Mouse (Mus musculus) urinary bladder, postnatal 36 days (tissue): ENCODE data around the gene Srp68.
A peak's percentile ranks its signal among the peaks of the same experiment; 100 is the strongest.
"Not testable (repeated sequence)": the region's sequence is repeated elsewhere in the genome, so short reads cannot be mapped to it uniquely, and the experiment has no call there.

ENCODE experiments used
- DNase-seq, 2 experiments: peaks; one replicate each; pipeline ENCODE4 v3.0.0; 2022; ENCODE audit warnings: low spot score in 2 of 2, mixed read lengths in 1 of 2

Gene Srp68

GRCm38 (mm10) chr11:116282912-116283521, 9.0 kb upstream of the Srp68 start:
- DNase-seq: no peak

- DNase-seq: no peak
Measured at GRCm38 (mm10) chr11:116282089-116282488, 8.1 kb upstream of the Srp68 start.

GRCm38 (mm10) chr11:116281671-116282070, 7.7 kb upstream of the Srp68 start:
- no peak for DNase-seq

- no peak for DNase-seq
Measured at GRCm38 (mm10) chr11:116280751-116281663, 7.0 kb upstream of the Srp68 start, which contains the start of gene Galr2. Gene Galr2 (plus strand): TSS chr11:116280939.

DNA sequence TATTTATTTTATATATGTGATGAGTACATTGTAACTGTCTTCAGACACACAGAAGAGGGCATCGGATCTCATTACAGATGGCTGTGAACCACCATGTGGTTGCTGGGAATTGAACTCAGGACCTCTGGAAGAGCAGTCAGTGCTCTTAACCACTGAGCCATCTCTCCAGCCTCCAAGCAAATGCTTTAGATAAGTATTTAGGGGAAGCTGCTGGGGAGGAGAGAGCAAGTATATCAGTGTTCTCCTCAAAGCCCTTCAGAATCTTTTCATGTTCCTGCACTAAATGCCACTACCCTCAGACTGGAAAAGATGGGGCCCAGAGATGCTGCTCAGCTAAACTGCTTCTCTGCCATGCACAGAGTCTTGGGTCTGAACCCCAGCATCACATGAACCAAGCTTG, 3.2 kb upstream of the Srp68 start:
- DNase-seq: not testable (repeated sequence)

DNA sequence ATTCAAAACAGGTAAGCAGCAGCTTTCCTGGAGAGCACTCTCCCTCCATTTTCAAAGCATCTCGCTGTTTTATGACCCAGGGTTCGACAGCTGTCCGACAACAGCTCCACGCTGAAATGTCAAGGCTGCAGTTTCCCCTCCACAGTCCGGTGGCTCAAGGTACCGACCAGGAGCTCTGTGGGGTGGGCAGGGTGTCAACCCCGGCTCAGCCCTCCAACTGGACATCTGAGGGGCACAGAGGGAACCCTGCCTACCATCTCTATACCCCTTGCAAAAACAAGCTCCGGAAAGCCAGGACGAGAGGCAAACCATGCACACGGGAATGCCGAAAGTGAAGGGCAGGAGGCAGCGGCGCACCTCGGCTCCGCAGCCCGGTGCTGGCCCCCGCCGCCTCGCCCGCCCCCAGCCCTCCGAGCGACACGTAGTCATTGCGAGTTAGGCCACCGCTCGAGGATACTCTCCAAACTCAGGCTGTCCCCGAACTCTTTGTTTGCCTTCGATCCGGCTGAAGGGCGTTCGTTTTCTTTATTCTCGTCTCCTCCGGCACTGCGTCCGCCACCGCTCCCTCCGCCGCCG, 460 bp downstream of the Srp68 start:
- no peak for DNase-seq

GRCm38 (mm10) chr11:116272589-116273468, 1.2 kb downstream of the Srp68 start:
- no peak for DNase-seq

DNA sequence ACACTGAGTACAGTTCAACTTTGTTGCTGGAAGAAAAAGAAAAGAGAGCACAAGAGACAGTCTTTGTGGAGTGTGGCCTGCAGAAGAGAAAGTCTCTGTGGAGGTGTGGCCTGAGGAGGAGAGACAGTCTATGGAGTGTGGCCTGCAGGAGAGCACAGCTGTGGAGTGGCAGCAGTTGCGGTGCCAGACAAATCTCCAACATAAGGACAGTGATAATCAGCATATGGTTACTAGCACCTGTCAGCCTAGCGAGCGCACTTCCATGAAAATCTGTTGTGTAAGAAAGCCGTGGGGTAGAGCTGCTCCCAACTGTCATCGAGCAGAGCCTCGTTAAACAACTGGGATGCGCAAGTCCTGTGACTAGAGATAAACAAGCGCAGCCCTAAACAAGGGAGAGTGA, 4.5 kb downstream of the Srp68 start:
- DNase-seq: no peak

DNA sequence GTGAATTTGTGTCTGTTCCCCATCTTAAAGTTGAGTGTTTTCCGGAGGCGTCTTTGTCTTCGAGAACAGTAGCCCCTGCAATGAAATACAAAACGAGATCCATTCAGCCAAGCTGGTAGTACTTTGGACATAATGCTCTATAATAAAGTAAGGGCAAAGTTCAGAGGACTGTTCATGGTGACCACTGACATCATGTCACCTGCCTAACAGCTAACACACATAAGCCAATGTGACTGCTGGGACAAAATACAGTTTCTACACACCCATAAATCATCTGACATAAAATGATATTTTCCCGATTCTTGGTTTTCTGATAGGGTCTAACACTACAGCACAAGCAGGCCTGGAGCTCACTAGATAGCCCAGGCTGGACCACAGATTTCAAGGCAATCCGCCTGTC, 5.7 kb downstream of the Srp68 start:
- DNase-seq: no peak

DNA sequence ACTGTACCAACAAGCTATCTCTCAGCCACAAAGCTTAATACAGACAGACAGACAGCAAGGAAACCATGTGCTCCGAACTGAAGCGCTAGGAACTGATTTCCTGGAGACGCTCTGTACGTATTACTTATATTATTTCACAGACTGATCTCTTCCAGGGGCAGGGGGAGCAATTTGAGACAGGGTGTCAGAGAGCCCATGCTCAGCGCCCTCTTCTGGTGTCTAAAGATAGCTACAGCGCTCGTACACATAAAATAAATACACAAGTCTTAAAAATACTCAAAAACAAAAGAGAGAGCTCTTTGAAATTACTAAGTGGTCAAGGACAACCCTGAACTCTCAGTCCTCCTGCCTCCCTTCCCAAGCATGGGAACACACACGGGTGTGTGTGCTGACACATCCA, 6.4 kb downstream of the Srp68 start:
- no peak for DNase-seq

GRCm38 (mm10) chr11:116265850-116266249, 8.2 kb downstream of the Srp68 start:
- DNase-seq: no peak

DNA sequence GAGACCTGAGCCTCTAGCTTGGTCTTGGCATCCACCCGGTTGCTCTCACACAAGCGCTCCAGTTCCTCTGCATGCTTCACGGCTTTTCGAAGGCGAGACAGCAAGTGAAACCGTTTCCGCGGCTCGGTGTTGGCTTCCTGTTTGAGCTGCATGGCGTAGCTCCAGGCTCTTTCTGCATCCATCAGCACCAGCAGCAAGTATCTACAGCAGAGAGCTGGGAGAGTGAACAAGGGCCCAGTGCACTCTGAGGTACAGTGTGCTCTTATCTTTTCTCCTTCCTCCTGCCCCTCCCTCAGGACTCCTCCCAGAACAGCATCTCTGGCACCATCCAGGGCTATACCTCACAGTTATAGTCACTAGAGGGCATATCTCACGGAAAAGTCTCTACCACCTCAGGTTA, 8.7 kb downstream of the Srp68 start:
- DNase-seq: no peak

- peak; percentile 69 to 77 for DNase-seq
Measured at GRCm38 (mm10) chr11:116260259-116260658, 13.8 kb downstream of the Srp68 start.

DNA sequence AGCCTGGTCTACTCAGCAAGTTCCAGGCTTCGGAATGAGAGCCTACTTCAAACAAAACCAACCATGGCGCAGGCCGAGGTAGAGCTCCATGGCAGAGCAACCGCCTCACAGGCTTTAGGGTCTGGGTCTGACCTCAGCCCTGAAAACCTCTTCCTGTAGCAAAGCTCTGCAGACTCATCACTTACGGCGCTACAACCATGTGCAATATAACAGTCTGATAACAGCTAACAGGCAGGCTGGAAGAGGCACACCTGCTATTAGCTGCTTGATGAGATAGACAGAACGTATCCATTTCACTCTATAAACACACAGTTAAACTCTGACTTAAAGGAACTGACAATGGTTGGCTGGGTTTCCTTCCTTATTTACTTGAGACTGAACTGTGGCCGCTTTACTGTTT, 14.6 kb downstream of the Srp68 start:
- DNase-seq: no peak

DNA sequence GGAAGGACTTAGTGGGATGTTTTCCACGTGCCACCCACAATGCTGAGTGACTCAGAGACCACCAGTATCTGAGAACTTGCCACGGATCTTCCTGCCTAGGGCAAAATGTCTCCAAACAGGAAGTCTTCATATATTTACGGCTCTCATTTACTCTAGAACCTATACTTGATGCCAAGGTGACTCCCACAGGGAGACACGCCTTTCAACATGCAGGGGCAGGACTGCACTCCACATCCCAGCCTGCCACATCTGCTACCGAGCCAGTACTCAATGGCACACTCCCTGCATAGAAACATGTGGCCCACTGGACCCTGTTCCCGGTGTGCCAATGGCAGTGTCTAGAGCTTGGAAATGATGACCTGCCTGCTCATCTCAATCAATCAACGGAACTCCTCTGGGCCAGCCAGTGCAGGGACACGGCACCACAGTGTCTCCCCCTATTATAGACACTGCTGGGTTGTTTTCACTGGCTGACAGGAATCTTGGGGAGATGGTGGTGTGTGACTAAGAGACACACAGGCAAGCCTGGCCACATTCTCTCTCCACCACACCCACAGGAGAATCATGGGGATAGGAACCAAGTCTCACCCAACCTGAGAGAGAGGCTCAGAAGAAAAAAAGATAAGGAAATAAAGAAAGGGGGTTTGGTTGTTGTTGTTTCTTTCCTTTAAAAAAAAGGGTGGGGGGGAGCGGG, 17.9 kb downstream of the Srp68 start:
- peak in 1 of 2 experiments; percentile 49 for DNase-seq

GRCm38 (mm10) chr11:116255090-116255981, 18.7 kb downstream of the Srp68 start:
- no peak for DNase-seq

DNA sequence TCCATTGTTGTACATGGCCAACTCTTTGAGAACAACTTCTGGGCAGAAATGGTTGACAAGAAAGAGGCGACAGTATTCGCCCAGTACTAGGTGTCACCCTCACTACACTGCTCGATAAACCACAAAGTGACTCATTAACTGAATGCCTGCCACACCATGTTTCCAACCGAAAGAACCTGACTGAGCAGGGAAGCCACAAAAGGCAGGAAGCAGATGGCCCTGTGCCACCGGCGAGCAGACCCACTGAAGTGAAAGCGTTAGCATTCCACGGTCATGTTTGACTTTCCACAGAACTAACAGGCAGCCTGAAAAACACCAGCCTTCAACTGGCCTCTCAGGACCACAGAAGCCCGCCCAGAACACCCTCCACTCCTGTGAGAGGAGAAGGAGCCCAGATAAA, 19.4 kb downstream of the Srp68 start:
- DNase-seq: peak in 1 of 2 experiments; percentile 45

- DNase-seq: no peak
Measured at GRCm38 (mm10) chr11:116253076-116253600, 20.9 kb downstream of the Srp68 start.

DNA sequence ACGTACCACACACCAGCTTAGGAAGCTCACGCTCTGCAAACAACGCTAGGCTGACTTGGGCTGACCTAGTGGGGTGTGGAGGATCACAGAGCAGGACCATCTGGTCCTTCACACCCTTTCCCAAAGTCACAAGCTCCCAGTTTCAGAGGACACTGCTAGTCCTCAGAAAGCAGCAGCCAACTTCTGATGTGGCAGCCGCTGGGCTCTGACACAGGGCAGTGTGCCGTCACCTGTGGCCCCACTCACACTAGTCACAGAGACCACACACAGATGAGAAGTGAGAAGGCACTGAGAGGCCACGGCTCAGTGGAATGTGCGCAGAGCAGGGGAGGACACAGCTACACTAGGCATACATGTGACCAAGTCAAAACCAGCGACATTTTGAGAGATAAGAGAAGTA, 23.1 kb downstream of the Srp68 start:
- no peak for DNase-seq
